Mouse (Mus musculus) fibroblast of lung, adult 2 months (primary cell): Measurements from ENCODE around the gene Arnt2.

Source experiments
- DNase-seq: peaks from one replicate; pipeline ENCODE4 v3.0.0-alpha.2; 2011; ENCODE audit warnings: low read depth

Arnt2 gene

DNA sequence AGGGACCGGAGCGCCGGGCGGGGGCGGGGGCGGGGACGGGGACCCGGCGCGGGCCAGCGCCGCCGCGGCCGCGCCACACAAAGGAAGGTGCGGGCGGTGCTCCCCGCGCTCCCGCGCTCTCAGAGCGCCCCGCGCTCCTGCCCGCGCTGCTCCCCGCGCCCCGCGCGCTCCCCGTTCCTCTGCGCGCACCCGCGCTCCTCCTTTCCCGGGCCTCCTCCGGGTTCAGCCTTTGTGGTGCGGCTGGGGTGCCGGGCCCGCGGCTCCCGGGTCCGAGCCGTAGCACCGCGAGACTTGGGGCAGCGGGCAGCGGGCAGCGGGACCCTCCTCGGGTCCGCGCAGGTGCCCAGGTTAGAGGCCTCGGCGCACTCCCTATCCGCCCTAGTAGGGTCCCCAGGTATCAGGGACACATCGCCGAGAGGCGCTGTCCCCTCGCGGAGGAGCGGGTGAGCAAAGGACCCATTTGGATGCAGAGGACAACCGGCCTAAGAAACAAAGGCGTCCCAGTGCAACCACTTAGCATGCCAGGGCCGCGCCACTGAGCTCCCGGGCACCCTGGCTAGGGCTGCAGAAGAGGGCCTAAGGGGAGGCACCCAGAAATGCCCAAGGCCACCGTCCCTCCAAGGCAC, at the start of gene Arnt2:
Gene Arnt2, minus strand, starts transcription at position 281 of the 626 bp plus-strand sequence.
- no peak for DNase-seq

DNA sequence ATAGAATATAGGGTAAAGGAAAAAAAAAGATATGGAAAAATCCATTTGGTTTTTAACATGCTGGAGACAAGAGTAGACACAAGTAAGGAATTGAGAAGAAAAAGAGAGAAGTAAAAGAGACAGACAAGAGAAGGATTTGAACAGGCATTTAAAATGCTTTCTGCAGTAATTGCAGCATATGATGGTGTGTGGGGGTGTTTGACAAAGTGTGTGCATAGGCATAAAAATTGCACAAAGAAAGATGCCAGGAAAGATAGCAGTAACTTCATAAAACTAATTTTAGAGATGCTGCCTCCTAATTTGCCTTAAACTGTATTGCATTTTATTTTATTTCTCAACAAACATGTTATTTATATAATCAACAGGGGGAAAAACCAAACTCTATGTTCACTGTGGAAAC, 41.7 kb upstream of the Arnt2 start:
- DNase-seq: no peak

DNA sequence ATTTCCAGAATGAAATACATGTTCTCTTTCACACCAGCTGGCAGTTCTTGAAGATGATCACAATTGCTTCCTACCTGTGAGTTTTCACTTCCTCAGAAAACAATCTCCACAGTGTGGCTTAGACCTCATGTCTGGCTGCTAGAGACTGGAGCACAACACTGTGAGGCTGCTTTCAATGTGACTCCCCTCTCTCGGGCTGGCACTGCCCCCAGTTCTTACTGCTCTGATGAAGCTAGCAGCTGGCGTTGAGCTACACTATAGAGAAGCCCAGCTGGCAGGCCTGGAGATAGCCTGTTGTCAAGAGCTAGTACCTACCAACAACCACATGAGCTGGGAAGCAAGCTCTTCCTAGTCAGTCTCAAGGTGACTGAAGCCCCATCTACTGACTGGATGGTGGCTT, 39.1 kb upstream of the Arnt2 start:
- no peak for DNase-seq

DNA sequence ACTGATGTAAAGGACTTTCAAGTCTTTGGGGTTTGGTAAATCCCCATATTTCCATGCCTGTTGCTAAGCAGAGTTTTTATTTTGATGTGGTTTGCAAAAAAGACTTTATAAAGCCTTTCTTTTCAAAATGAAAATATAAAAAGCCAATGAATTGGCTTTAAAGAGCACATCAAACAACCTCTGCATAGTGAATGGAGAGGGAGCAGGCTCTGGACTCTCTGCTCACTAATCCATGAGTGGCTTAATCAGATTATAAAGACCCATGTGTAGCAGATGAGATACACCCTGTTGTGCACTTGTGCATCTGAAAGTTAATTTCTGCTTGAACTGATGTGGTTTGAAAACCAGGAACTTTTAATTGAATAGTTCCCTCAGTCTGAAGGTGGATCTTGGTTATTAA, 38.5 kb upstream of the Arnt2 start:
- no peak for DNase-seq

DNA sequence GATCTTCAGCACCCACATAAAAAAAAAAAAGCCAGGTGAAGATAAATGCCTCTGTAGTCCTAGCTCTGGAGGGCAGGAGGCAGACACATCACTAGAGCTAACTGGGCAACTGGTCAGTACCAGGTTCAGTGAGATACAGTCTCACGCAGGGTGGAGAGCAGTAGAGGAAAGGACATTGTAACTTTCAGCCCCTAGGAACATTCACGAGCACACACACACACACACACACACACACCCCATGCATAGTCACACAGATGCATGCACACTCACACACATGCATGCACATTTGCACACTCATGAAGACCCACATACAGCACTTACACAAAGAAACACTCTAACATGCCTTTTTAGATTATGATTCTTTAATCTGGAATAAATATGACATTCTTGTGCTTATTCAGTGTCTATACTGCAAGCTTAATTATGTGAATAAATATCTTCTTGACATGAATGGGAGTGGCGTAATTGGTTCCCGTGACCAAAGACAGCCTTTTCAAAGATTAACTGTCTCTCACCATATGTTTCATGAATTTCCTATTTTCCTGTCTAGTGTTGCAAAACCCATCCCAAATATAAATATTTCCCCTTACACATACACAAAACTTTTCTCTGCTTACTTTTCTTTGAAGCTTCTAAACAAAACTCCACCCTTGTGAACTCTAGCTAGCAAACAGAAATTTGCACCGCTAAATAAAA, 37.9 kb upstream of the Arnt2 start:
- DNase-seq: no peak

DNA sequence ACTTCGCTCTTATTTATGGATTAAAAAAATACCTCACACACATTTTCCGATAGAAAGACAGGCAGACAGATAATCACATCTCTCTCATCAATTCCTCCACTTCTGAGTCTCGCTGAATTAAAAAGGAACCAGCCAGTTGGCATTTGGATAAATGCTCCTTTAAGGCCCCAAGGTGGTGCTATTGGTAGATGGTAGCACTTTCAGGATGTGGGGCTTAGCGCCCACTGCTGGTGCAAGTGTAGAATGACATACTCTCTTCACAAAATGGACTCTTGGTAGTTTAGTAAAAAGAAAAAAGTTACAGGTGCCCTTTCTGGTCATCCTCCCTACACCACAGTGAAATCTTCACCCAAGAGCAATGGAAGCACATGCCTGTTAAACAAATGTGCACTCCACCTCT, 37.1 kb upstream of the Arnt2 start:
- DNase-seq: peak; percentile 69

DNA sequence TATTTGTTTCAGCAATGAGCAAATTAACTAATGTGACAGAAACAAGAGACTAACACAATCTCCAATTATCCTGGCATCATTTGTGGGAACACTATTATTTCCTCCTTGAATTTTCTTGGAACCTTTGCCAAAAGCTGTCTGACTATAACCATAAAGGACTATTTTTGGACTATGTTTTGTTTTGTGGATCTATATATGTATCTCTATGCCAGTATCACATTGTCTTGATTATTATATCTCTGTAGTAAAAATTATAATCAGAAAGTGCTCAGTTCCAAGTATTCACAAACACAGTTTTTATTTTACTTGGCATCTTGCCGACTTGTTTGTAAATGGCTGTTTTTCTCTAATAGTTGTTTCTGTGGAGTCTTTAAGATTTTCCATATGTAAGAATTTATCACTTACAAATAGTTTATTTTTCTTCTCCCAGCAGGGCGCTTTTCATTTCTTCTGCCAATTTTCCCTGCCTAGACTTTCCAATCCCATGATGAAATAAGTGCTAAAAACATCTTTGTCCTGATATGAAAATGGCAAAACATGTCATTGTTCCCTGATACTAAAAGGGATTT, 32.5 kb upstream of the Arnt2 start:
- DNase-seq: no peak

DNA sequence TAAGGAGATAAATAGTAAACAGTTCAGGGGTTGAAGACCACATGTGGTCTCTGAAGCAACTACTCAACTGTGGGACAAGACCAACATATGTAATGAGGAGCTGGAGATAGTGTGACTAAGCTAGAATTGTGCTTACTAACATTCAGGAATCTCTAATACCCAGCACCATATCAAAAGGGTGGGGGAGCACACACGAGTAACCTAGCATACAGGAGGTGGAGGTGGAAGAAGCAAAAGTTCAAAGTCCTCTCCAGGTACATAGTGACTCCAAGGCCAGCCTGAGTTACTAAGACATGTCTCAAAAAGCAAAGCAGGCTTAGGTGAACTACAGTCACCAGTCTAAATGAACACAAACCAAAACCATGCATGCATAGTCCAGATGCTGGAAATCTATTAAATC, 29.6 kb upstream of the Arnt2 start:
- DNase-seq: no peak

DNA sequence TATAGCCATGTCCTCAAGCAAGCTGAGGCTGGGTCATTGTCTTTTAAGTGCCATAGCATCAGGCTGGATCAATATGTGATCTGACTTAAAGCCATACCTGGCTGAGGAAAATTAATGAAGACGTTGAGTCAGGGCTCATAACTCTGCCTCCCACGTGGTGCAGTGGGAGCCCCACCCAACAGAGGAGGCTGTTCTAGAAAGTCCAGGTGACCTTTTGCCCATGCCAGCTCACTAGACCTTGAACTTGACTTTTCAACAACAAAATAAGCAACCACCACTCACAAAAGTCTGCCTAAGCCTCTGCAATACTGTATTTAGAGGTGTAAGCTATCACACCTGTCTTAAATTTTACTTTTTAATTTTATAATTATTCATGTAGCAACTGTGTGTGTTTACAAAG, 24.9 kb upstream of the Arnt2 start:
- no peak for DNase-seq

DNA sequence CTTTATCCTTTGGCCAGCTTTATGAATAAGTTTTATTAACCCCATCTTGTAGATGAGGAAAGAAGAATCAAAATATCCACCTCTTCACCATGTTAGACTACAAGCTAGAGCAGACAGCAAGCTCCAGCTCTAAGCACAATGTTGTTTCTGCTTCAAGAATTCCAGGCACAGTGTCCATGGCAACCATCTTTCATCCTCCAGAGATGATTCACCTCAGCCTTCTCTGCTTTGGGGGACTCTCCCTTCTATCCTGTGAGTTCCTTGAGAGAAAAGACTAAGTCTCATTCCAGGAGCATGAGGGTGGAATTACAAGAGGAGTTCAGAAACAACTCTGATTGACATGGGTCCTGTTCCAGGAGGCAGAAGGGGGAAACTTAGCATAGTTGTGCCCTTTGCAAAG, 22.2 kb upstream of the Arnt2 start:
- no peak for DNase-seq

DNA sequence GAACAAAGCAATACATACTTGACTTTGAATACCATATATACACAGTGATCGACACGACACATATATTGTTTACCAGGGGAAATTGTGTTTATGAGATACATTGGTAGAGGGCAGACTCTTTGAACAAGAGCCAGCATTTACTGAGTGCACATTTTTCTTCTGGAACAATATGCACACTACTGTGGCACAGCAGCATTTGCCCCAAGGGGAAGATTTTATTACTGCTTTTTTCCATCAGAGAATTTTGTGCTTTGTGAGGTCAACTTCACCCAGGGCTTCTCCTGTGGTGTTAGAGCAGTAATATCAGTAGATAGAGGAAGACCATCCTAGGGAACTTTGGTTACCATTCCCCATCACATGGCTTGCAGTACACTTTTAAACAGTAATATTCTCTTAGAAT, 17.2 kb upstream of the Arnt2 start:
- no peak for DNase-seq

DNA sequence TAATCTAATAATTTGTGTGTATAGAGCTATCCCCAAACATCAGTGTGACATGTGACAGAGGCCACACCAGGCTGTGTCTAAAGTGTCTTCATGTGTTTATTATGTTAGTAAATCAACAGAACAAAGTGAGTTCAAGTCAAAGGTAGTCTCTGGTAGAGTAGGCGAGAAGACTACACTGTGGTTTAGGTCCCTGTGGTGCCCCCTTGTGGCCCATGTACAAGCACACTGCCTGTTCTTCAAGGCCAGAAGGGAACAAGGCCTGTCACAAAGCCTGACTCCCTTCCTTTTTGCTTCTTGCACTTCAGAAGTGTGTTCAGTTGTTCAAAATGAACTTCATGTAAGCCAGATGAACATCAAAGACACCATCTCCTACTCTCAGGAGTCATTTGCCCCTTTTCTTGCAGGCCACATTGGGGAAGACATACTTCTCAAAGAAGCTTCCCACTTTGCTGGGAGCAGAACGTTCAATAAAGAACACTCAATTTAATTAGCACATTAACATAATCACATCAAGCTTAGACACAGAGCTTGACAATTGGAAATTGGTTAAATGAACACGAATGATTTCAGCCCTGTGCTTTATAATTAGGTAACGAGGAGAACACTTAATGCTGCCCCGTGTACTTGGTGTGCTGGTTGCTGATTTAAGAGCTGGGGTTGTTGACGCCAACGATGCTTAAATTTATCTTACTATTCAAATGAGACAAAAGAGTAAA, 14.9 kb upstream of the Arnt2 start:
- no peak for DNase-seq

DNA sequence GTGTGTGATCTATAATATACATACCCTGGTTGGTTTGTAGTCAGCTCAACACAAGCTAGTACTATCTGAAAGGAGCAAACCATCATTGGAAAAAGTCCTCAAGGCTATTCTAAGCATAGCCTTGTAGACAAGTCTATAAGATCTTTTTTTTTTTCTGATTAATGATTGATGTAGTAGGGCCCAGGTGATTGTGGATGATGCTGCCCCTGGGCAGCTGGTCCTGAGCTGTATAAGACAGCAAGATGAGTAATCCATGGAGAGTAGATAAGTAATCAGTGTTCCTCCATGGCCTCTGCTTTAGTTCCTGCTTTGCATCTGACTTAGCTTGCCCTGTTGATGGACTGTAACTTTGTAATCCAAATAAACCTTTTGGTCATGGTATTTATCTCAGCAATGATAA, 11.8 kb upstream of the Arnt2 start:
- DNase-seq: no peak

DNA sequence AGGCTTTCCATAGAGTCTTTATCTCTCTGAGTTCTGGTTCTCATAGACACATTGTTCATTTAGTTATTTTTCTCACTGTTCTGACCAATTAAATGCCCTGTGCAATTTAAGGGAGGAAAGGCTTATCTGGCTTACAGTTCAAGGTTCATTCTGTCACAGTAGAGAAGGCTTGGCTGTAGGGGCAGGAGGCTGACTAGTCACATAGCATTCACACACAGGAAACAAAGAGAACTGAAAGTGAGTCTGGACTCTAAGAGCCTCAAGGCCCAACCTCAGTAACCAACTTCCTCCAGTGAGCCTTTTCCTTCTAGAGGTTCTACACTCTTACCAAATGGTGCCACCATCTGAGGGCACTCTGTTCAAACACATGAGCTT, 11.3 kb upstream of the Arnt2 start:
- DNase-seq: no peak

DNA sequence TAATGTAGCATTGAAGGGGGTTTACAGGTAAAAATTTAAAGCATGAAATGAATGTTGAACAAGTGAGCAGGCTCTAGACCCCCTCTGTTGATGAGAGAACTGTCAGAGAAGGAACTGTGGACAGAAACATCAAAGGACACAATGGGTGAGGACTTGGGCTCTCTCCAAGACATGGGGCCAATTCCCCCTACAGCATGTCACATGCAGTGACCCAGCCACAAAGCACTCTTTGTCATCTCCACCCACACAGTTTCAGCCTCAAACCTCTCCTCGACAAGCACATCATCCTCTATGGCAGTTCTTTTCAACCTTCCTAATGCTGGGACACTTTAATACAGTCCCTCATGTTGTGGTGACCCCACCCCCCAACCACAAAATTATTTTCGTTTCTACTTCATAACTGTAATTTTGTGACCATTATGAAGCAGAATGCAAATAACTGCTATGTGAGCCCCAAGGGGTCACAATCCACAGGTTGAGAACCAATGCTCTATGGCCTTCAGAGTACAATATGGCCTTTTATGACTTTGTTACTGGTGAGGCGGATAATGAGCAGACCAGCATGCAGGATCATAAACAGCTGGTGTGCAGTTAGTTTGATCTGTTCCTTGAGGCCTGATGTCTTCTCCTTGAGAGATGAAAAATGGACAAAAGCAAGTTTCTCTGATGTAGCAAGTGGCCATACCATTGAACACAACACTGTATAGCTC, 10.8 kb upstream of the Arnt2 start:
- no peak for DNase-seq

DNA sequence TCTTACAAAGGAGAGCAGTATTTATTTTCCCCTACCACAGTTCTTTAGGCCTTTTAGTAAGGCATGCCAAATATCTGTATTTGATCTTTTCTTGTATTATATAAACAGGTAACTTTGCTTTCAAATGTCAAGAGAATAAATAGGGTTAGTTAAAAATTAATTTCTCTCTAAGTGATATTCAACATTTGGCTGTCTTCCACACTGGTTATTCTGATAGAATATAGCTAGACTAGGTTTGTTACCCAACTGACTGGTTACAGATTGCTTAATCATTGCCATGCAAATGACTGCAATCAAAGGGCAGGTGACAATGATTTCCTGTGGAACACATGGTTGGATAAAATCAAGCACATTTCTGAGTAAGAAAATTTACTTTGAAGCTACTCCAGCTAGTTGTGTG, 7.5 kb upstream of the Arnt2 start:
- no peak for DNase-seq

DNA sequence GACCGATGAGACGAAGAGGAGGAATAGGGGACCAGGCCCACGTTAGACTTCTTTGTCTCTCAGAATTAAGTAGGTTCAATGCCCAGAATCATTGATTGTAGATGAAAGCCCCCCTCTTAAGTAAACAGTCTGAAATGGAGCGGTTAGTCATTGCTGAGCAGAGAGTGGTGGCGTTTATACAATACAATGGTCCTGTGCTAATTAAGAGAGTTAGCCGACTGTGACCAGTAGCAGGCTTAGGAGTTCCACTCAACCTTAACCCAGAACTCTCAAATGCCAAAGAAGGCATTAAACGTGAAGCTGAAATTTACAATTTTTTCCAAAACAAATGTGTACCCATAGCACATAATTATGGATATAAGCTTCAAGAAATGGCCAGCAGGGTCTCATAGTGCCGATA, 2.6 kb upstream of the Arnt2 start:
- no peak for DNase-seq

DNA sequence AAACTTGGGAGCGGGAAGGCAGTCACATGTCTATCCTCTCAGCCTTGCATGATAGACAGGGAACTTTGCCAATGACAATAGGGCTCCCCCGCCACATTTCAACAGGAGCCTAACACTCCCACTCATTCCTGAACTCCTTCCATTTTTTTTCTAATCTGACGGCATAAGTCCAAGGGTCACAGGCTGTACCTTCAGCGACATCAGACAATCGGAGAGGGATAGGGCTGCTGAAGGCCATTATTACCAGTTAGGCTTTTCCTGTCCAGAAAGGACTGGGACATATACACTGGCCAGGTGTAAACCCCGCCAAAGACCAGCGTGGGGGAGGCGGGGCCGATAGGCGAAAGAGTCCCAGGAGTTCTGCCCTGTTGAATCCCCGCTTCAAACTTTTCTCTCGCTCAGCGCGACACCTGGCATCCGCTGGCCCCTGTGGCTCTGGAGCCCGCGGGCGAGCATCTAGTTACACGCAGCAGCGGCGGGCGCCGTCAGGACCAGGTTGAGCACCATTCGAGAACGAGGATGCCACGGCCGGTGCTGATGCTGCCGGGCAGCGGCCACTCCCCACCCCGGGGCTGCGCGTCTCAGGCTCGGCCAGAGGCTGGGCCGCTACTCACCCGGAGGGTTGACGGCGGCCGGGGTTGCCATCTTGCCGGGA, 608 bp downstream of the Arnt2 start:
- no peak for DNase-seq

DNA sequence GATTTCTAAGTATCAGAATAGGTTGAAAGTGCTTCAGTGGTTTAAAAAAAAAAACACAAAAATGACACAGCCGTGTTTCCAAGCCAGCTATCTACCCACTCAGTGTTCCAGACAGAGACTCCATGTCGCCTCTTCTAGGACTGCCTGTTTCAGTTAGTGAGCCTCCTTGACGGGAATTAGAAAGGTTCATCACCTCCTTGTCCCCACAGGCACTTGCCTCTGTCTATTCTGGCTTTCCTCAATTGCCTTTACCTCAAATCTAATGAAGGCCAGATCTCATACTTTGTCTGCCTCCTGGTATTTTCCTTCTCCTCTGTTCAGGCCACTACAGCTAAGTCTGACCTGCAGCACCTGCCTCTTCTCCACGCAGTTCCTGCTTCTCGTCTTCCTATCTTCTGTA, 1.7 kb downstream of the Arnt2 start:
- DNase-seq: no peak

DNA sequence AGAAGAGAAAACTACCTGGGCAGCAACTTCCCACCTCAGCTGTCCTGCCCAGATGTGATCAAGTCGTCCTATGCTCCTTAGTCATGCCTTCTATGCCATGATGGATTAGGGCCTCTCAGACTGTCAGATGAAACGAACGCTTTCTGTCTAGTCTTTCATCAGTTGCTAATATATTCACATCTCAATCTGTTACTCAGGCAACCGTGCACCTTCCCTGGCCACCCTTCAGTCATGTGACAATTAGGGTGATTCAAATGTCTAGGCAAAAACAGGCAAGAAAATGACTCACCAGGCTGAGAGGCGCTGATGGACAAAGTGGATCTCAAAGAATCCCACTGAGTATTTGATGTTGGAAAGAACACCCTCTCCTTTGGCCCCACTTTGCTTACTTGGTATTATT, 6.6 kb downstream of the Arnt2 start:
- DNase-seq: no peak

DNA sequence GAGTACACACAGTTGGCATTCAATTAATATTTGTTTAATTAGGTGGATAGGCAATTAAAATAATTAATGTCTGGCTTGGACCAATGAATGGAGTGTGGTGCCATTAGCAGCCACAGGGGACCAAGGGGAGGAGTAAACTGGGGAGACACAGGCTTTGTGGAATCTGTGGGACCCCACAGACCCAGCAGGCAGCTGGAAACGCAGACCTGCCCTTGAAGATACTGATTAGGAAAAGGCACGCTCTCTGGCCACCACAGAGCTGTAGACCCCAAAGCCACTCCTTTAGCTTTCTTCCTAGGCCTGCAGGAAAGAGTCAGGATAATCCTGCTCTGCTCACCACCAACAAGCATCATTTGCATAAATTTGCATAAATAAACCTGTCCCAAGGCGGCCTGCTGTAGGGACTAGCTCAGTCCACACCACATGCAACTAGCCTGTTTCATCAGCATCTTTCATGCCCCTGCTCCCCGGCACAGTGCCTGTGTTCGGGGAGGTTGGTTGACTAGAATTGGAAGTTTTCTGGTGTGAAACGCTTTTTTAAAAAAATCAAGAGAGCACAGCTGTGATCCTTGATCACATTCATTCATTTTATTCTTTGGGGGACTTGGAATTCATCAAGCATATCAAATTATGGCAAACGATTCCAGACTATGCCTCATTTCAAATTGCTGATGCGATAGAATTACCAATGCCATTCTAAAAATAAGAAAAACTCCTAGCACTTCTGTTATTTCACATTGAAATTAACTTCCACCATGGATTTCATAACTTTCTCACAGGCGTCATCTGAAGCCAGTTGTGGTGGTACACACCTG, 8.1 kb downstream of the Arnt2 start:
- DNase-seq: no peak
